Mouse (Mus musculus): ENCODE results near the gene Uba1. TPM values are rescaled to one million over a fixed set of nuclear protein-coding genes. Genes with fewer than 3 reads are reported as not detected.
"Not testable (repeated sequence)": the region's sequence is repeated elsewhere in the genome, so short reads cannot be mapped to it uniquely, and the experiment has no call there.

Uba1 gene
- polyA plus RNA-seq, 1 experiment: 255 TPM

- Histone ChIP-seq H3K27ac (ENCODE audit: insufficient read depth, low read depth, low read length) (no peak overlapping the region), H3K4me3 (ENCODE audit: low read depth, low read length) (no peak overlapping the region), H3K27me3 (ENCODE audit: control insufficient read depth, insufficient read depth, low read length) (no peaks in the 10 kb centered on the region), H3K36me3 (ENCODE audit: control insufficient read depth, insufficient read depth, low read length) (no peaks in the 10 kb centered on the region), H3K4me1 (ENCODE audit: control insufficient read depth, insufficient read depth, insufficient read length, low read length) (no peaks in the 10 kb centered on the region)
- WGBS: 61% methylated on average over 5 of the region's 5 CpGs
- TF ChIP-seq POLR2A (IDR thresholded peaks at IDR 0.05; ENCODE audit: low read depth, low read length) (no peak), CTCF (IDR thresholded peaks at IDR 0.05; ENCODE audit: extremely low read depth, insufficient read length, insufficient replicate concordance, low read depth, low read length) (no peak)
These were observed 70.6 kb downstream of the Uba1 start for GRCm38 (mm10) chrX:20728681-20729080.

GRCm38 (mm10) chrX:20730048-20730447 lies 71.9 kb downstream of the Uba1 start:
- H3K4me1 ChIP-seq (ENCODE audit: control insufficient read depth, insufficient read depth, insufficient read length, low read length); H3K4me3 ChIP-seq (ENCODE audit: low read depth, low read length); H3K27me3 ChIP-seq (ENCODE audit: control insufficient read depth, insufficient read depth, low read length); H3K36me3 ChIP-seq (ENCODE audit: control insufficient read depth, insufficient read depth, low read length); H3K27ac ChIP-seq (ENCODE audit: insufficient read depth, low read depth, low read length): not testable (repeated sequence)
- WGBS: 24% methylated on average over 10 of the region's 10 CpGs

Other genes with a start within 250 kb of the Uba1 start
- gene Jade3, start 232.6 kb upstream of the Uba1 start, polyA plus RNA-seq (2012; rRNA removed): 0.11 and 0.32 TPM in 2 replicates
- gene Rgn, start 108.5 kb upstream of the Uba1 start, polyA plus RNA-seq (2012; rRNA removed): 0.15 TPM in 1 of 2 replicates, not detected in the other
- gene Rbm10, start 40.8 kb upstream of the Uba1 start, polyA plus RNA-seq (2012; rRNA removed): 23.3 and 47.4 TPM in 2 replicates
- gene Ndufb11, start 40.7 kb upstream of the Uba1 start, polyA plus RNA-seq (2012; rRNA removed): 66.5 and 84.3 TPM in 2 replicates
- 81.2 and 137 TPM in 2 replicates for gene Cdk16, start 29.6 kb downstream of the Uba1 start, polyA plus RNA-seq (2012; rRNA removed)
- 1.6 and 3.3 TPM in 2 replicates for gene Usp11, start 45.6 kb downstream of the Uba1 start, polyA plus RNA-seq (2012; rRNA removed)
- 79.8 and 135 TPM in 2 replicates for gene Araf, start 139.5 kb downstream of the Uba1 start, polyA plus RNA-seq (2012; rRNA removed)
- 1.3 and 6.9 TPM in 2 replicates for gene Timp1, start 211.8 kb downstream of the Uba1 start, polyA plus RNA-seq (2012; rRNA removed)

Measured in small intestine, adult 2 months (tissue).